Mouse (Mus musculus): Measurements from ENCODE around the gene Cep85l.

DNA sequence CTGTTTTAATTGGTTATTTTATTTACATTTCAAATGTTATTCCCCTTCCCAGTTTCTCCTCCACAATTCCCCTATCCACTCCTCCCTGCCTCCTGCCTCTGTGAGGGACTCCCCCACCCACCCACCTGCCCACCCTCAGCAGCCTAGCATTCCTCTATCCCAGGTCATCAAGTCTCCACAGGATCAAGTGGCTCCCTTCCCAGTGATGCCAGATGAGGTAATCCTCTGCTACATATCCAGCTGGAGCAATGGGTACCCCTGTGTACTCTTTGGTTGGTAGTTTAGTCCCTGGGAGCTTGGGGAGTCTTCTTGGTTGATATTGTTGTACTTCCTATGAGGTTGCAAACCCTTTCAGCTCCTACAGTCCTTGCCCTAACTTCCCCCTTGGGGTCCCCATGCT, 107.5 kb downstream of the Cep85l start:
- no peak for TF ChIP-seq CTCF (IDR thresholded peaks at IDR 0.05; ENCODE audit: extremely low read depth, insufficient read length, insufficient replicate concordance, low read depth, low read length)
- no peak for TF ChIP-seq POLR2A (IDR thresholded peaks at IDR 0.05; ENCODE audit: low read depth, low read length)
